Mouse (Mus musculus) layer of hippocampus, adult 9-10 months (tissue): Measurements from ENCODE around the gene Pex14.
A peak's percentile ranks its signal among the peaks of the same experiment; 100 is the strongest.
"Not testable (repeated sequence)": the region's sequence is repeated elsewhere in the genome, so short reads cannot be mapped to it uniquely, and the experiment has no call there.

Source experiments
- DNase-seq: peaks from one replicate; pipeline ENCODE4 v3.0.0; 2022; ENCODE audit warnings: low spot score

Pex14 gene

DNA sequence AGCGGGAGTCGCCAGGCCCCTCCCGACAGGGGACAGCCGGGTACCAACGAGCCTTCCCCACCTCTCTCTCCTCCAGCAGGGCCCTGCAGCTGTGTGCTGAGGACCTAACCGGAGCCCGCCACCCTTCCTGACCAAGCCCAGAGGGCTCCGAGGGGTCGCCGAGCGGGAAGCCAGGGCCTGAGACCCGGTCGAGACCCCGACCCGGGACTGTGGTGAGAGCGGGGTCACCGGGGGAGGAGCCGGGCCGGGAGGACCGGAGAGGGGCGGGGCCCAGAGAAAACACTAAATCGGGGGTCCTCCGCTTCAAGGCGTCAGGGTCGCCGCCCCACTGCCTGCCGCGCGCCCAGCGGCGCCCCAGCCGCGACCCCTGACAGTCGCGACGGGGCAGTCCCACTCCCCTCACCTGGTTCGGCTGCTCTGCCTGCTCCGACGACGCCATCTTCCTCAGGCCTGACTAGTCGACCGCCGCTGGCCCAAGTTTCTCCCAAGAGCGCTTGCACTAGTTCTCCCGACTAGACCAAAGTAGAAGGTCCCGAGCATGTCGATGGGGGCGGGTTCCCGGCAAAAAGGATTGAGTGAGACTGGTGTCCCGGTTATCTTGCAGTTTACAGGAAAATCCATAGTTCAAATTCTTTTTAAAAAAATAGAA is at the start of gene Pex14:
TSS of gene Pex14 (minus strand) at position 508 of the 649 bp plus-strand sequence.
- peak; percentile 69 for DNase-seq

DNA sequence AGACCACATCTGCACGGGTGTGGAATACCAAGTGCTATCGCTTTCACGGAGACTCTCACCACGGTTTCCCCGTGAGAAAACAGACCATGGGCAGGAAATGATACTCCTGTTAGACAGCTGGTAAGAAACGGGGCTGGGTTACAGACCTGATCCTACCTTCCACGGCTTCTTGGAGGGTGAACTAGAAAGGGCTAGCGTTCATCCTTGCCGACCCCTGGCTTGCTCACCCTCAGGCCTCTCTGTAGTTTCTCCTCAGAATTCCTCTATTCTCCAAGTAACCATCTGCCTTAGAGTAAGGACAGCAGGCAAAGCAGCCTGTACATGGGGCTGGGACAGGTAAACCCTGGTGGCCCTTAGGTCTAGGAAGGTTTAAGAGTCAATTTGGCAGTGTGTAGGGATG is 49.5 kb upstream of the Pex14 start:
- DNase-seq = no peak

DNA sequence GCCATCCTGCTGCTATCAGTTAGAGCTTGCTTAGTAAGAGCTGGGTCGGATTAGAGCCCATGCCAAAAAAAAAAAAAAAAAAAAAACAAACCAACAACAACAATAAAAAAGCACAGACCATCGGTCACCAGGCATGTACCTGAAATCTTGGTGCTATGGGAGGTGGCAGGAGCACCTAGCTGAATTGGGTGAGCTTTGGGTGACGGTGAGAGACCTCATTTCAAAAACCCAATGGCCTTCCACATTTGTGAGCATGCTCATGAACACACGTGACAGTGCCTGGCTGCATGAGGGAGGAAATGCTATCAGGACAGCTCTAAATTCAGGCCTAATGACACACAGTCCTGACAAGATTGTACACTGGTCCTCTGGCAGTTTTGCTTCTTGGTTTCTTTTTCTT is 48.4 kb upstream of the Pex14 start:
- no peak for DNase-seq

DNA sequence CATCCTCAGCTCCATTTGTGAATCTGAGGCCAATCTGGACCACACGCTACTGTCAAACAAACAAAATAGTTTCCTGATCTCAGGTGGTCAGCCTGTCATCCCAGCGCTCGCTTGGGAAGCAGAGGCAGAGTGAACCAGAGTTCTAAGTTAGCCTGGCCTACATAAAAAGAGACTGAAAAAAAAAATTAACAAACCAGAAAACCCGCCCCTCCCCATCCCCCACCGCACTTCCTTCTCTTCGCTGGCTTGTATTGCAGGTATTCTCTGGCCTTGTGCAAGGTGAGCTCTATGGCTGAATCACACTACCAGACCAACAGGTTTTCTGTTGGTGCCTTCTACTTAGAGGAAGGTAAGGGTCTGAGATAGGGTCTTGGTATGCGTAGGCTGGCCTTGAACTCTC is 47.9 kb upstream of the Pex14 start:
- DNase-seq = no peak

DNA sequence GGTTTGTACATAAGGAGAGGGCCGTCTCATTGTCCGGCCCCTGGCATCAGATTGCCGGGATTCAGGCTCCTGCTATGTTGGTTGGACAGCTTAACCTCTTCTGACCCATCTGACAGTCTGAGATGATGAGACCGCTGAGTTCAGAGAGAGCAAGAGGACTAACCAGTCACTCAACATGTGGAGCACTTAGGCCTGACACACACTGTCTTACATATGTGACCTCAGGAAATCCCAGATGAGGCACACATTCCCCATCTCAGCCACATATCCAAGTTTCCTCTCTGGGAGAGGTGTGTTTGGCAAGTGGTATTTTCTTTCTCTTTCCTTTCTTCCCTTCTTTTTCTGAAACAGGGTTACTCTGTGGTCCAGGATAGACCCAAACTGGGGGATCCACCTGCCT is 45.5 kb upstream of the Pex14 start:
- no peak for DNase-seq

DNA sequence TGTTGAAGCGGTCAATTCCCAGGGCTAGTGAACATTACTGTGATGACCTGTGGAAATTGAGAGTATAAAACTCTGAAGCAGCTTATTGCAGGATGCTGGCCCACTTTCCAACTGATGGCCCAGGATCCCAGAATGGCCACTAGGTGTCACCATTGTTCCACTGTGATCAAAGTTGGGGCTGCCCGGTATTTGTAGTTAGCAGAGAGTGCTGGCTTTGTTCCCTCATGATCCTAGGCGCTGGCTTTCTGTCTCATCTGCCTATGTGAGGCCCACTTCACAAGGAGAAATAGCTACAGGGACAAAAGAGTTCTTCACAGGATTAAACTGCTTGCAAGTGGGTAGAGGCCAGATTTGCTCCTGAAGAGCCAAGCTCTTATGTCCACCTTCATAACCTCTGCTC is 44.8 kb upstream of the Pex14 start:
- peak; percentile 89 for DNase-seq

DNA sequence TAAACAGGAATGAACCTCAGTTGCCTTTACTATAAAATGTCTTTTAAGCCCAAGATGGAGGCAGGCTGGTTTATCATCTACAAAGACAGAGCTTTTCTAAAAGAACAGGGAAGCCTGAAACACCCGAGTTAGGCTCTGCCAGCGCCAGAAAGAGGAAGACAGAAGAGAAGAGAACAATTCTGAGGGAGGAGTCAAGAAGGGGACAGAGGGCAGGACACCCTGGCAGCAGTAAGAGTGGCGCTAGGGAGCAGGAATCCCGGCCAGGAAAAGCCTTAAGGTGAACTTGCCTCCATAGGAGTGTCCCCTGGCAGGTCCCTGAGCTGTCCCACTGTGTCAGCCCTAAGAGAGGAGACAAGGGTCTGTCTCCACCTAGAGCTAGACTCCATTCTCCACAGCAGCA is 43.9 kb upstream of the Pex14 start:
- DNase-seq = no peak

DNA sequence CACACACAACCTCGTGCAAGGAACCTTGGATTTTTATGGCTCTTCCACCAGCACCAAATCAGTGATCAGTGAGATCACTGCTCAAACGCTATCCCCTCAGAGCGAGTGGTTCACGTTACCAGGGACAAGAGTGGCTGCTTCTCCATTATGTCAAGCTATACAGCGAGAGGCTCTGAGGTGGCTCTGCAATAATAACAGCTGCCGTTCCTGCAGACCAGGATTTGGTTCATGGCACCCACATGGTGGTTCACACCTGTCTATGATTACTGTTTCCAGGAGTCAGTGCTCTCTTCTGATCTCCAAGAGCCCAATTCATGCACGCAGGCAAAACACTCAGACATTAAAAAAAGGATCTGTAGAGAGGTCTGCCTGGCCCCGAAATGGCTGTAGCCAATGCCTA is 38.8 kb upstream of the Pex14 start:
- no peak for DNase-seq

DNA sequence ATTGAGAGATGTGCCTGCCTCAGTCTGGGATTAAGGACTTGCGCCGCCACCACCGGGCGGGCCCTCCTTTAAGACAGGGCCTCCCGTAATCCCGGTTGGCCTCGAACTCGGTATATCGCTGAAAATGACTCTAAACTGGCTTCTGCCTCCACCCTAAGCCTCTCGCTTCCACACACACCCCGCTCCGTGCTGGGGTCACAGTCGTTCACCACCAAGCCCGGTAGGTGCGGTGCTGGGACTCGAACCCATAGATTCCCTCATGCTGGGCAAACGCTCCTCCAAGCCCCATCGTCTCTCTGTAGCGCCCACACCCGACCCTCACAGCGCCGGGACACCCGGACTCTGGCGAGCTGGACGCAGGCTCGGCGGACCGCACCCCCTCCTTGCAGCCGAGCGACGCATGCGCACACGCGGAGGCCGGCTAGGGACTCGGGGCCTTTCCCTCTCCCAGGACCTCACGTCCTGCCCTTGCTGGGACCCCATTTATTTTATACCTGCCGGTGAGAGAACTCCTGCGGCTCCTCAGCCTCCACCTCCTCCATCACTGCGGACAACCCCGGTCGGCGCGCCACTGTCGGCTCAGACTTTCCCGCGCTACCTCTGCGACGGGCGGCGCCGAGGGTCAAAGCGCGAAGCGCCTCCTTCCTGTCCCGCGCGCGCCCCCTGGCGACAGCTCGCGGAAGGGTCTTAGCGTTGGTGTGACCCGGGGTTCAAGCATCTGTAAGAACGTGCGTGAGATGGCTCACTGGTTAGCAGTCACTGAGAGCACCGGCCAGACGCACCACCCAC is 37.5 kb upstream of the Pex14 start, which contains the start of gene Cenps:
TSS of gene Cenps (minus strand) at position 648 of the 789 bp plus-strand sequence.
- DNase-seq = peak; percentile 67

DNA sequence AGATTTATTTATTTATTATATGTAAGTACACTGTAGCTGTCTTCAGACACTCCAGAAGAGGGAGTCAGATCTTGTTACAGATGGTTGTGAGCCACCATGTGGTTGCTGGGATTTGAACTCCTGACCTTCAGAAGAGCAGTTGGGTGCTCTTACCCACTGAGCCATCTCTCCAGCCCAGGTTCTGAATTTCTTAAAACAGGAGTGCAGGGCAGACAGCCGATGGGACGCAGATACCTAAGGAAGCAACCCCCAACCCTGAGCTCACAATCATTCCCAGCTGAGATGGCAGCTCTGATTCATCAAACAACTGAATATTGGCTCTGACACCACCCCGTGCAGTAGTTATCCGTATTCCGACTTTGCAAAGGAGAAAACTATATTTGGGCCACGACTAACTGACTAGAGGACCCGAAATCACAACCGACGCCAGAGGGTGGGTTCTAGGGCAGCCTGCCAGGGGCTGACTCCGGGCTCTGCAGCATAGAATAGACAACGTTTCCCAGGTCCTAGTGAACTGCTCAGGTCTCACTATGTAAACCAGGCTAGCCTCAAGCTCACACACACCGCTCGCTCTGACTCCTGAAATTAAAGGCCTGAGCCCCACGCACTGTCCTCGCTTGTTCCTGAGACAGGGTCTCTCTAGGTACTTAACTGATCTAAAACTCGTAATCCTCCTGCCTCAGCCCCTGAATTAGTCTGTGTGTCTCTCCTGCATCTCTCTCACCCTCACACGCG is 36.6 kb upstream of the Pex14 start:
- no peak for DNase-seq

DNA sequence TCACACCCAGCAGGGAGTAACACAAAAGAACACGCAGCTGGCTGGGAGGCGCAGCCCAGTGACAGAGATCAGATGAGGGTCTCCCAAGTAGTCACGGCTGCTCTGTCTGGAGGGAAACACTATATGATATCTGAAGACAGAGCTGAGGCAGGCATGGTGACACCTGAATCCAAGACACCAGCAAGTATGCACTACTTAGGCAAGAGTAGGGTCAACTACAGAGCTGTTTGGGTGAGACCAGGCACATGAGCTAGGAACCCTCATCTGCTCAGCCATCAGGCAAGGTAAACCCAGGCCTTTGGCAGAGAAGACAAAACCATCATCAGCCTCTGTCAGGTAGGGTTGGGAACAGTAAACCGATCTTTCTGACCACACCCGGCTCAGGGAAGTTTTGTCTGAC is 33.7 kb upstream of the Pex14 start:
- no peak for DNase-seq

DNA sequence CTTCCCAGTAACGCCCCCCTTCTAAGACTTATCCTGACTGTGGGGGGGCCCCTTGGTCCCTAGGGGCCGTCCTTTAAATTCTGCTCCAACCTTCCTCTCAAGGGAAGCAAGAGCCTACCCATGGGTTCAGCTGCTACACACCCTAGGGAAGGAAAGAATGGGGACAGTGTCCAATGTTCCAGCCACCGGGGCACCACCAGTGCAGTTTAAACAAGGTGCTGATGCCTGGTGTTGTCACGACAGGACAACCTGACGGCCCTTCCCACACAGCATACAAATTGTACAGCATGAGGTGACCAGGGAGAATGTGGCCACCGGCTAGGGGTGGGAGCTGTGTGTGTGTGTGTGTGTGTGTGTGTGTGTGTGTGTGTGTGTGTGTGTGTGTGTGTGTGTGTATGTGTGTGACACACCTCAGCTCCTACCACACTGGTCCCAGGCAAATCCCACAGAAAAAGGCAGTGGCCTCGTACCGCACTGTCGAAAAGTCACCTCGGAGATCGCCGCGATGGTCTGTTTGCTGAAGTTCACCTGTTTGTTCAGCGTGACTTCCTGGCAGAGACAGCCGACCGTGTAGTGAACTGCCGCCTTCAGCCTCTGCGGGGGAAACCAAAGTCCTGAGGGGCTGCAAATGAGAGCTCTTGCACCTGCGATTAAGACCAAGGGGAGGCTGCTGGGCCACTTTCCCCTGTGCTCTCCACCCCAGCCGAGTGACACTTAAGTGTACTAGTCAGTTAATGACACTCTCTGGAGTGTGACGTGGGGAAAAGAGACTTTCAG is 32.3 kb upstream of the Pex14 start:
- no peak for DNase-seq

DNA sequence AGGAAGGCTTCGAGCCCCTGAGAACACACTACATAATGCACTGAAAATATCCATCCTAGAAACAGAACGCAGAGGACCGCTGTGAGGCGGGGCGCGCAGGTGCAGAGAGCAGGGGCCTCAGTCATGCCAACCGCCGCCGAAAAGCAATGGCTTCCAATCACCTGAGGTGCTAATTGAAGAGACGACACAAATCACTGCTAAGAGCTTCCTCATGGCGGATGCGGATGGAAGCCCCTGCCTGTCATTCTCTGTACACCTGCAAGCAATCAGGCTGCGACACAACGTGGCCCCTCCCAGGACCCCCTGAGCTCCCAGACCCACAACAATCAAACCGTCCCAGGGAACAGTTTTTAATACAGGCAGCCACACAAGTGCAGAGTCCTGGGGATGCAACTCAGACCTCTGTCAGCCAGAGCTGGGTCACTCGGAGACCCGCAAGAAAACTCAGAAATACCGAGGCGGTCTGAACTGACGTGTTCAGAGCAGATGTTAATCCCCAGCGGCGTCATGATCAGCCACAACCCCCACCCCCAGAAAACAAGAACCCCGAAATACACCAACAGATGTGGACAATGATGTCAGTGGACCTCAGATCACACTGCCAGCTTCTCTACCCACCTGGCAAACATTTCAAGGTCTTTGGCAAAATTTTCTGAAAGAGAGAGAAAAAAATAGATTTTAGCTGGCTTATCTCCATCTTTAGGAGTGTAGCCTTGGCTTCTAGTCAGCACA is 31.5 kb upstream of the Pex14 start:
- no peak for DNase-seq

DNA sequence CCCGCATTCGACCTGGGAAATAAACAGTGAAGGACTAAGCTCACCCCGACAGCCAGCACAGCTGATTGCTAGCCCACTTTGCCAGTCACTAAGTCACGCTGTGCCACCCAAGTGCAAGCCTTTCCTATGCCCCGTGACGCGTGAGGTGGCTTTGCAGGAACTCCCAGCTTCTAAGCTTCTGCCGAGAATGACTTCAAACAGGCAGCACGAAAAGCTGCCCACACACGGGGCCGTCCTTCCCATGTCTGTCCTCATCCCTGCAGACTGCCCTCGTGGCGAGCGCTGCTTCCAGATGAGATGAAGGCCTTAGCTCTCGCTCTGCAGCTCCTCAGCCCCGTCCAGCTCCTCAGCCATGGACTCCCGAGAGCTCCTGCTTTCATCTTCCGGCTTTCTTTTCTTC is 28.8 kb upstream of the Pex14 start:
- DNase-seq = no peak

DNA sequence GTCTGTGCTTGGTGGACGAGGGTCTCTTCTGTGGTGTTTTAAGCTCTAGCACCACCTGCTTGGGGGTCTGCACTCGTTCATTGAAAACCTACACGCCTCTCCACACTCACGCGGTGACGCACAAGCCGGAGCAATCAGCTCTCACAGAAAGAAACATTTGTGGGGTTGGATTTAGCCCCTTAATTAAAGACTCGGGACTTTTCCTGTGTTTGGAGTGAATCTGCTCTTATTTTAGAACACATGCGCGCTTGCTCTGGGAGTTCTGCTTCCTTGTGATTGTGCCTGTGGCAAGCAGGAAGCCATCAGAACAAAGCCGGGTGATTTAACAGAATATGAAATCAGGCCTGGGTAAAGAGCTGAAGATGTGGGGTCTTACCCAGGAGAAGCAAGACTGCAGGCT is 27.0 kb upstream of the Pex14 start, which contains the start of gene Cort:
TSS of gene Cort (minus strand) at position 101 of the 400 bp plus-strand sequence.
- no peak for DNase-seq

DNA sequence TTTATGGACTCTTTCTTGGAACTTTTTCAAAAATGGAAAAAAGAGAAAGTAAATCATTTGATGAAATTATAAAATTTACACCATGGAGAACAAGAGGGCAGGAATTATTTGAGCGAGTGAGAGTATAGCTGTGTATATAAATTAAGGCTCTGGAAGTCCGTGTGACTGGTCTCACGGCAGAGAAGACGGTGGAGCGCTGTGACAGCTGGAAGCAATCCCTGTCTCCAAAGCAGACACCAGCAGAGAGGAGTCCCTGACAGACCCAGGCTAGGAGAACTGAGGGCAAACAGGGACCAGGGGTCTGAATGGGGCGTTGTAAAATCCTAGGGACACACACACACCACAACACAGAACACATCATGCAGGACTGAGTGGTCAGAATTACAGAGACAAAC is 26.4 kb upstream of the Pex14 start:
- DNase-seq = no peak

DNA sequence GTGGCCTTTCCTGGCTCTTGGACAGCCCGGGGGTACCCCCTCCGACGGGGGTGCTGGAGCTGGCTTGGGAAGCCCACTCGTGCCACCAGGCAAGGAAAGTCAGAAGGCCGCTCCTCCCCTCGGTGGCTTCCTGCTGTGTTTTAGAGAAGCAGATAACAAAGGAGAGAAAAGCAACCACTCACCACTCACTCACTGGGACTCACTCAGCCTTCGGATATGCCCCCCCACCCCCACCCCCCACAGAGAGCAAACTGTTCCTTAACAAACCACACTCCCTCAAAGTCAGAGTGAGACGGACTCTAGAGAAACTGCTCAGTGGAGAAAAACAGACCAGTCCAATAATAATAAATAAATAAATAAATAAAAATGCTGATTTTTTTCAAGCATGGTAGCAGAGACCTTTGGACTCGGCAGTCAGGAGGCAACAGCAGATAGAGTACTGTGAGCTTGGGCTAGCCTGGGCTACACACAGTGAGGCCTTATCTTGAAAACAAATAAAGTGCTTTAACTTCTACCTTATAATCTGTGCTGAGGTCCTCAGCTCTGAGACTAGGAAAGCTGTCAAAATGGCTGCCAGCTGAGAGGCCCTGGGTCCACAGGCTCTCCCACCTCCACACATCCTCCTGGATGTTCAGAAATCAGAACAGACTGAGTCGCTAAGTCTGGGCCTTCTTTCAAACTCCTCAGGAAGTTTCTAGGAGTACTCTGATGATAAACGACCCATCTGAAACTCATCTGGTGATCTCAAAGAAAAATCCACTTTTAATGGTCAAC is 25.9 kb upstream of the Pex14 start:
- DNase-seq = no peak

DNA sequence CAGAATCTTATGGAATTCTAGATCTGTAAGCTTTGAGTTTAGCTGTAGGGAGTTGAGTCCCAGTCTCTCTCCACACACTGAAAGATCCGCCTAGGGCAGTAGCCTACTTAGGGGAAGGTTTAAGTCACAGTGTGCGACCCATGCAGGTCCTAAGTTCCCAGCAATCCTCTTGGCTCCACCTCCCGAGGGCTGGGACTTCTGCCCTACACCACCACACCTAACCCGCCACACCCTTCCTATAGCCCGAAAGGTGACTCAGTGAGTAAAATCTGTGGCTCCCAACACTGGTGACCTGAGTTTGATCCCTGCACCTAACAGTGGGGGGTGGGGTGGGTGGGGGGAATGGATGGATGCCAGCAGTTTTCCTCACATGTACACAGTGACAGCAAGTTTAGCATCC is 23.8 kb upstream of the Pex14 start:
- DNase-seq = no peak

DNA sequence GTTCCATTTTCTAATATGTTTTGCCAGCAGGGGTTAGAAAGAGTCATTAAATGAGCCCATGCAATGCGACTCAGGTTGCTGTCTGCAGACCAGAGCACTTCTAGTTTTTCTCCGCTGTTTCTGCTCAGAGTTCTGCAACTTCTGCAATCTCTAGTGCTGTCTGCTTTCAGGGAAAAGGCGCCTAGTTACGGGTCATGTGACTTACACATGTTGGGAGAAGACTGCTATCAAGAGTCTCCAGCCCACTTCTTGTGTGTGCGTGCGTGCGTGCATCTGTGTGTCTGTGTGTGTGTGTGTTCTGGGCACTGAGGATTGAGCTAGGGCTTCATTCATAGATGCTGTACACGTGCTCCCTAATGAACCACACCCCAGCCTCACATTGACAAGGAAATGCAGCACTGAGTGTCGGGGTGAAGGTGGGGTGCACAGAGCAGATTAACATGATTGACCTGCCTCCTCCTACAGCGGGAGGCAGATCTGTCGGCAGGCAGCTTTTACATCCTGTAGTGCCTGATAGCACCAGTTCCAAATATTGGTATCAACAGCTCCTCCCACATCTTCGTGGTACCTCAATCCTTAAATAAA is 20.4 kb upstream of the Pex14 start:
- not testable (repeated sequence) for DNase-seq

DNA sequence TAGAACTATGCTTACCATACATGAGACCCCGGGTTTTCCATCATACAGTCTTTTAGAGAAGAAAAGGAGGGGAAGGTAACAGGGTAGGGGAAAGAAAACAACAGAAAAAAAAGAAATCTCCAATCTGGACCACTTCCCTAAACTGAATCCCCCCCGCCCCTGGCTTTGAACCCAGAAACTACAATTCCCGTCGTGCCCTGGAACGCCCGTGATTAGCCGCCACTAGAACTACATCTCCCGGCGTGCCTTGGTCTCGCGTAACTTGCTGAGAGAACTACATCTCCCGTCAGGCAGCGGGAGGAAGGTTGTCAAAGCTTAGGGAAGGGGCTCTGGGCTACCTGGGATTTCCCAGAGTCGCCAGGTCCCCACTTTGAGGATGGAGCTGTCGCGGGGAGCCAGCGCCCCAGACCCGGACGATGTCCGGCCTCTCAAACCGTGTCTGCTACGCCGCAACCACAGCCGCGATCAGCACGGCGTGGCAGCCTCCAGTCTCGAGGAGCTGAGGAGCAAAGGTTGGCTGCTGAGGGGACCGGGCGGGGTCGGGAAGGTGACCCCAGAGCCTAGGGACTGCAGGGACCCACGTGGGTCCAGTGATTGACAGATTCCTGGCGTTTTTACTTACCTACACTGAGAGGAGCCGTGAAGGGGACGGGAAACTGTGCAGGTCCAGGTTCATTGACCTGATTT is 4.3 kb upstream of the Pex14 start, which contains the start of gene Dffa:
TSS of gene Dffa (plus strand) at position 272 of the 687 bp plus-strand sequence.
- DNase-seq = peak; percentile 87
